Mouse (Mus musculus) right cerebral cortex, postnatal 10 days (tissue): ENCODE data around the gene Gna11.

ENCODE experiments used
- DNase-seq, 2 experiments: peaks; one replicate each; pipeline ENCODE4 v3.0.0; 2021; ENCODE audit warnings: low spot score in 2 of 2

Gene Gna11

DNA sequence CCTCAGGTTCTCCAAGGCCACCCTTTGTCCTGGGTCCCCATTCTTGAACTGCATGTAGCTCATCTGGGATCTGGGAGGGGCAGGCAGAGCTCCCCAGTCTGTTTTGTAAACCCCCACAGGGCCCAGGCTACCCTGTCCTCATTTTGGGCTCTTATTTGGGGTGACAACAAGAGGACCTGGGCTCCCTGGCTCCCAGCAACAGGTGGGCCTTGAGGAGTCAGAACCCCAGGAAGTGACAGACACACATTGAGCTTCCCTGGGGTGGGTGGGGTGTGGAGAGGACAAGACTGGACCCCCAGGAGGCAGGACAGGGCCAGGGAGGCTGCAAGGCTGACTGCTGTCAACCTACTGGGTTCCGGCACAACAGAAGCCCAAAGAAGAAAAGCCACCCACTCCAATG is 1.4 kb downstream of the Gna11 start:
- DNase-seq, result no peak

DNA sequence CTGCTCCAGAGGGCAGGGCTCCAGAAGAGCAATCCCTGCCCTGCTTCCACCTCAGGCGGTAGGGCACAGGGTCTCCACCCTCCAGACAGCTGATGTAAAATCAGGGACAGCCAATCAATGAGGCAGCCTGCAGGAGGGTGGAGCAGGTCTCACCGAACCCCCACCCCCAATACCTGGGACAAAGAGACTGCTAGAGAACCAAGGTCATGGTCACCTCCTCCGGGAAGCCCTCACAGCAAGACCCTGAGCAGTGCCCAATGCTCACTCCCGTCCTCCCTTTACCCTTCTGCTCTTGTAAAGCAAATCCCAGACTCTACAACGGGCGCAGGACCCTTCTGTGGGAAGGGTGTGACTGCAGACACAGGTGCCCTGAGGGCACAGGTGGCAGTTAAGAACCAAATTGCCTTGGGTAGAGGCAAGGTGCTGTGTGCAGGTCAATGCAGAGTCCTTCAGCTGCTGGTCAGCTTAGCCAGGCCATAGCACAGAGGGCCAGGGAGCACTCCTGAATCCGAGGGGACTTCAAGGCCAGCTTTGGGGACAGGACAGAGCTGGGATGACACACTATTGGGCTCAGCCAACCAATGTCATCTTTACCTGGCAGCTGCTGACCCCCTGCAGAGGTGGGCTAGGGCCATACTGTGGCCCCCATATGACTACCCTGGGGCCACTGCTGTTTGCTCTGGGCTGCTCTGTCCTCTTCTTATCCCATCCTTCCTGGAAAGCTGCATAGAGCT is 2.1 kb downstream of the Gna11 start:
- DNase-seq, result no peak

DNA sequence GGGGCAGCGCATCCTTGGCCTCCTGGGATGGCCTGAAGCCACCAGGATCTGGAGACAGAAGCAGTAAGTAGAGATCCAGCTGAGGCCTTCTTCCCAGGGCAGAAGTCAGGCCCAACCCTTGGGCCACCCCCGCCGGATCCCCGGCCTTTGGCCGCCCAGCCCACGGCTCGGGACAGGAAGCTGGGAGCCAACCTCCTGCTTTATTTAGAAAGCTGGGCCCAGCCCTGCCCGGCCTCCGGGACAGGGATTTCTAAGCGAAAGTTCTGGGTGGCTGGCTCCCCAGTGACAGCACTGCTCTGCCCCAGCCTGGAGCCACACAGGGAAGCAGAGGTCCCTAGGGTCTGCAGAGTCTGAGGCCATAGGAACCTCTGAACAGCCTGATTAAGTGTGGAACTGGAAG is 3.2 kb downstream of the Gna11 start:
- DNase-seq, result no peak

DNA sequence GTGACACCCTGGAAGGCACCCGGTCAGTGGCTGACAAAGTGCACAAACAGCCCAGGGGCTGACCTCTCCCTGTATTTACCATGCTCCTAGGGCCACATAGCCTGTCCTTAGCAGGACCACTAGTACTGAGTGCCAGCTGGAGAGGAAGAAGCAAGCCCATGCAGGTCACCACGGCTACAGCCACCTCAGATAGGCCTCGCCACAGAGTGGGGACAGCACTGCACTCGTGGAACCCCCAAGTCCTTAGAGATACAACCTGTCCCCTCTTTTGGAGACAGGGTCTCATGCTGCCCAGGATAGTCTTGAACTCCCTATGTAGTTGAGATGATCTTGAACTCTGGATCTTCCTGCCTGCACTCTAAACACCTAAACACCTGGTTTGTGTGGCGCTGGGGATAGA is 3.6 kb downstream of the Gna11 start:
- DNase-seq, result no peak

DNA sequence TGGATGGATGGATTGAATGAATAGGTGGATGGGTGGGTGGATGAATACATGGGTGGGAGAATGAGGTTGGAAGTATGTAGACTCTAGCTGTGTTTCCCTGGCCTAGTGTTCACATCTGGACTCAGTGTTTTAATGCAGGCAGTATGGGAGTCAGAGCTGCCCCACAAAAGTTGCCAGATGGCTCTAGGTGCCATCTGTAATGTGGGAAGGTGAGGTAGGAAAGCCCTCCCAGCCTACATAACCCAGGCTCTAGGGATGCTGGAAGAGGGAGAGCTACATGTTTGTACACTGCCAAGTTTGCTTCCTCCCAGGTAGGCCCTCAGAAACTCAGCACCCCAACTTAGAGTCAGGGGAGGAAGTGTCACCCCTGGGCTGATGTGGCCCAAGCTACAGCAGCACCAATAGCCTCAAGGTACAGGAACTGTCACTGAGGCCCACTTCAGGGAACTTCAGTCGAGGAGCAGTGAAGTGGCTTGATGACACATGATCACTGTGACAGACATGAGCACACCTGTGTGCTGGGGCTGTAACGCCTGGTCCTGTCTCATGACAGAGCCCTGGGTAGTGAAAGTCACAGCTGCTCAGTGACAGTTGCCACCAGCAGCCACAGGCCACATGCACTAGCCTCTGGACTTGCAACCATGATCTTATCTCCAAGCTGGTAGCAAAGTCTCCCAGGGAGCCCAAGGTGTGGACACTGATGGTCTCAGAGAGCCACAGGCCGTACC is 6.5 kb downstream of the Gna11 start:
- DNase-seq, result no peak

DNA sequence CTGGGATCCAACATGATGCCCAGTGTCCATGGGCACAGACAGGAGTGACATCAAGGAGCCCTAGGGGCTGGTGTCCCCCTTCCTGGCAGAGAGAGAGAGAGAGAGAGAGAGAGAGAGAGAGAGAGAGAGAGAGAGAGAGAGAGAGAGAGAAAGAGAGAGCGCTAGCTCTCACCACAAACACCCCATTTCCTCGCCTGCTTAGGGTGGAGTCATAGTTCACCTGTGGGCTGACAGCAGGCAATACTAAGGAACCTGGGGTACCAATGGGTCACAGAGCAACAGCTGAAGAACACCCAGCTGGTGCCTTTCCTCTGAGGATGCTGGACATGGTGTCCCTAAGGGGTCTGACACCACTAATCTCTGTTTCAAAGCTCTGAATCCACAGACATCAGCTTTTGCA is 7.6 kb downstream of the Gna11 start:
- DNase-seq, result no peak

DNA sequence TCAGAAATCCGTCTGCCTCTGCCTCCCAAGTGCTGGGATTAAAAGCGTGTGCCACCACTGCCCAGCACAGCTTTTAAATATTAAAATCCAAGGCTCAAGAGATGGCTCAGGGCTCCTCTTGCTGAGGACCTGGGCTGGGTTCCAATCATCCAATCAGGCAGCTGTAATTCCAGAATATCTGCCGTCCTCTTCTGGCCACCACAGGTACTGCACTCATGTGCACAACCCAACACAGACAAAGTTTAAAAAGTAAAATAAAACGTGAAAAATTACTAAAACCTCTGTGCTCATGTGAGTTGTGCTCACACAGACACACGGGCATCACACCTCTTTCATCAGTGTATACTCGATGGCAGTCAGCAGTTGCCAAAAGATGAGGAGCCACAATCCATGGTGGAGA is 8.3 kb downstream of the Gna11 start:
- no peak for DNase-seq

DNA sequence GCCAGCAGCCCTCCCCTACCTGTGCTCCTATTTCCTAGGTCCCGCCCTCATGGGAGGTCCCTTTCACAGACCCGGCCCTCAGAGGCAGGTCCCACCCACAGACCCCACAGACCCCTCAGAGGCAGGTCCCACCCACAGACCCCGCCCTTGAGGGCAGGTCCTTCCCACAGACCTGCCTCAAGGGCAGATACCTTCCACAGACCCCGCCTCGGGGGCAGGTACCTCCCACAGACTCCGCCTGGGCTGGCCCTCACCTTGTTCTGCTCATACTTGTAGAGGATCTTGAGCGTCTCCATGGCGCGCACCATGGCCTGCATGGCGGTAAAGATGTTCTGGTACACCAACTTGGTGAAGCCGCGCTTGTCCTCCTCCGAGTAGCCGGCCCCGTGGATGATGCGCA is 10.2 kb downstream of the Gna11 start:
- no peak for DNase-seq

DNA sequence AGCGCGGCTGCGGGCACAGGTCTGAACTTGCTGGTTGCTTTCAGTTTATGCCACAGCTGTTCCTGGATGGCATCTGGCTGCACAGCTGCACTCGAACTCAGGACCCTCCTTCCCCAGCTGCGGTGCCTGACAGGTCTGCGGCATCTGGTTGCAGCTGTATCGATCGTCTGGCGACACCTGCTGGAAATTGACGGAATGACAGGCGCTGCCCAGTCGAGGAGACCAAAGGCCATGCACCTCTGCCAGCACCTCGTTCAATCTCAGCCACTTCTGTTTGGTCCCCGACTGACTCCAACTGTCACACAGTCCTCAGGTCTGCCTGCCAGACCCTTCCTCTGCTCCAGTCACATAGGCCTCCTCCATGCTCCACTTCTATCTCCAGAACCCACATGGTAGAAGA is 18.2 kb downstream of the Gna11 start:
- peak; percentile 64 to 75 for DNase-seq

DNA sequence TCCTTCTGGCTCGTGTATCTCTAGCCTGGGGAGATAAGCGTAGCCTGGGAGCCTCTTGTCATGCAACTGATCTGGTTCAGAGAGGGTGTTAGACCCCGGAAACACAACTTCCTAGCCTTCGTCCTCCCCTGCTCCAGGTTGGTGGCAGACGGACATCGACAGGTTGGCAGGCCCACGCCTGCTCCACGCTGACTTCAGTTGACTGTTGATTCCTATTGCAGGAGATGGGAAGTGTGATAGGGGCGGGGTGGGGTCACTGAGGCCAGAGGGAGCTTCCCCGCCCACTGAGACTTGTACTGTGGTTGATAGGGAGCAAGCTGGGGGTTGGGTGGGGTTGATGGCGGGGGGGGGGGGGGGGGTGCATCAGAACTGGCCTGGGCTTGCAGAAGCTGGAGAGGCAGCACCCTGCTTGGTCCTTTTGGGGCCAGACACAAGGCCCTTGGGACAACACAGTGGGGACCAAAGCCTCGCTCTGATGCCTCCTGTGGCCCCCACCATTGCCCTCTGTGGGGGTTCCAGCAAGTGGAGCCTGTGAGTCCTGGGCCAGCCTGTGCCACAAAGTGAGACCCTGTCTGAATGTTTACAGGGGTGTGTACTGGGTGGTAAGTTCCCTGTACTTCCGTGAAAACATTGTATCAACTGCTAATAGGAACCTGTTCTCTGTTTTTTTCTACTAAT is 19.8 kb downstream of the Gna11 start:
- no peak for DNase-seq

DNA sequence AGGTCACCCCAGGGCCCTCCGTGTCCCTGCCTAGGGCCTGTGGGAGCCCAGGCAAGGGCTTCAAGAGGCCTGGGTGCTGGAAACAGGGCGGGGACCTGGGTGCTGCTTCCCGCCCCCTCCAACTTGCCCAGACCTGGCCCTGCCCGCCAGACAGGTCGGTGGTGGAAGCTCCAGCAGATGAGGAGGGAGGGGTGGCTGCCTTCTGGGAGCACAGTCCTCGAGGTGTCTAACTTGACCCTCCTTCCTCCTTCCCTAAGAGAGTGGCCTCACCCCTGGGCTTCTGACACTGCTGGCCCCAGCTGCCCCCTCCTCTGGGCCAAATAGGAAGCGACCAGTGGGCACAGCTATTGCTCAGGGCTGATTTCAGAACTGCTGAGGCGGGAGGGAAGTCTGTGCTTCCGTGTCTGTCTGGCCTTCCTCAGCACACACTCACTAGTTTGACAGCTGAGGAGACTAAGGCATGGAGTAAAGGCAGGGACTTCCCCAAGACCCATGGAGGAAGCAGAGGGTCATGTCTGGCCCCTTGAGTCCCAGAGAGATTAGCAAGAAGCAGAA is 20.9 kb downstream of the Gna11 start, which contains the start of gene Gna15:
Gene Gna15 (minus strand): TSS at position 175 of the 555 bp plus-strand sequence.
- peak; percentile 60 to 63 for DNase-seq

DNA sequence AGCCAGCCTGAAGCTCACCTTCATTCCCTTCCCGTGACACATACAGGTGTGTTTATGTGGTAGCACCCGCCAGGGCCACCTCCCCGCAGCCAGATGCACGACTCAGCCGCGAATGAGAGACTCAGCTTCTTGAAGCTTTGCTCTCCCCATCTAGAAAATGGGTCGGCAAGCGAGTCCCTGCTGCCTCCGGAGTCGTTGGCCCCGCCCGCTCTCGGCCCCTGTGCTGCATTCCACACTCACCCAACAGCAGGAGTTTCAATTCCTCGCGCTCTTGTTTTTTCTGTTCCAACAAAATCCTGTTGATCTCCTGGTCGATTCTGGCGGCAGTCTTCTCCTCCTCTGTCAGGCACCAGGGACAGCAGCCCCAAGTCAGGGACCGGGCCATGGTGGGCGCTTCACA is 21.4 kb downstream of the Gna11 start:
- DNase-seq, result no peak

DNA sequence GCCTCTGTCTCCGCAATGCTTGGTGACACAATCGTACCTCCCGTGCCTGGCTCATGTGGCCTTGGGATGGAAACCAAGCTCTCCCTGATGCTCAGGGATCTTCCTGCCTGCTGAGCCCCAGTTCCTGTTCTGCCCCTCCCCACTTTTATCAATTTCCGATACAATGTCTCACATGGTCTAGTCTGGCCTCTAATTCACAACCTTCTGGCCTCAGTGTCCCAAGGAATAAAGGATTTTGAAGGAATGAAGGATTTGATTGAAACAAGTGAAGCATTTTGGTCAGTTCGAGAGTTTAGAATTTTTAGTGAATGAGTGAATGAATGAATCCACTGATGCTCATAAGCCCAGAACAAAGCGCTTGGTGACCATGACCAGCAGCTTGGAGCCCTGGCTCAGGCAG is 21.8 kb downstream of the Gna11 start:
- no peak for DNase-seq

DNA sequence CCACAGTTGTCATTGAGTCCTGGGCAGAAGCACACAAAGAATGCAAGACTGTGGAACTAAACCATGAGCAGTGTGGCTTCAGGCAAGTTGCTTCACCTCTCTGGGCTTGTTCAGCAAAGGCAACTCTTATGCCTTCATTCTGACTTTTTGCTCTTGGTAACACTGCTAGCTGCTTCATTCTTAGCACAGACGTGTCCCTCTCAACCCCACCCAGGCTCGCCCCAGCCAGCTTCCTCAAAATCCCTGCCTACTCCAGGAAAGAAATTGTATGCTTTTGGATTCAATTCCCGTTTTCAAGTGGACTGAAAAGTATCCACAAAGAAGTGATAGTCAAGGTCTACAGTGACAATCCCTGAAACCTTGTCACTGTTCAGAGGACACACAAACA is 25.0 kb downstream of the Gna11 start:
- DNase-seq, result no peak

DNA sequence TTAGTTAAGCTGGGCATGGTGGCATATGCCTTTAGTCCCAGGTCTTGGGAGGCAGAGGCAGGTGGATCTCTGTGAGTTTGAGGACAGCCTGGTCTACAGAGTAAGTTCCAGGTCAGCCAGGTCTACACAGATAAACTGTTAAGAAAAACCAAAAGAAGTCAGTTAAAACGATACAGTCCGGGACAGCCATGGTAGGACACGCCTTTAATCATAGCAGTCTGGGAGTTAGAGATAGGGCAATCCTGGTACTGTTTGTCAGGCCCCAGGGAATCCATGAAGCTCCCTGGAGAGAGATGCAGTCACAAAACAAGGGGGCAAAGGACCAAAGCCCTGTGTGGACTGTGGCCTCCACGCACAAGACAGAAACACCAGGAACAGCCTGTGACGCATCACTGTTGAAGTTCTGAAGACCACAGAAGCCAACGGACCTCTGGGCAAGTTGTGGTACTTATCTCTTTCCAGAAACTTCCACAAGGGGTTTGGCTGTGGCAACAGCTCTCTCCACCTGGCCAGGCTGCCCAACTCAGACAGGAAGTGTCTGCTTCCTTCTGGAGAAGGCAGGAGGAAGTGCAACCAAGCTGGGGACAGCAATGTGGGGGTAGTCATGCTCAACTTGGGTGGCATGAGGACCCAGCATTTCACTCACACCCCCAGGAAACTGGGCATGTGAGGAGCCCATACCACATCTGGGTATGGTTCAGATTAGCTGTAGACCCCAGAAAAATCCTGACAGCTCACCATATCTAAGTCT is 25.6 kb downstream of the Gna11 start:
- peak in 1 of 2 experiments; percentile 49 for DNase-seq

DNA sequence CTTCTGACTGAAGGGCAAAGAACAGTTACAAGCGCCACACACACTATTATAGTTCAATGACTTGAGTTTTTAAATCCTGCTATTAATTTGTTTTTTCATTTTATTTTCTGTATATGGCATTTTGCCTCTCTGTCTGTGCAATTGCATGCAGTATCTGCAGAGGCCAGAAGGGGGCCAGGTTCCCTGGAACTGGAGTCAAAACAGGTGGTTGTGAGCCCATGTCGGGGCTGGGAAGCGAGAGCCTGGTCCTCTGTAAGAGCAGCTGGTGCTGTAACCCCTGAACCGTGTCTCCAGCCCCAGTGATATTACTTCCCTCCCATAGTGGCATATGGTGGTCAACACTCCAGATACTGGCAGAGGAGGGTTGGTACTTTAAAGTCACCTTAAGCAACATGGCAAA is 26.4 kb downstream of the Gna11 start:
- peak; percentile 61 to 74 for DNase-seq

DNA sequence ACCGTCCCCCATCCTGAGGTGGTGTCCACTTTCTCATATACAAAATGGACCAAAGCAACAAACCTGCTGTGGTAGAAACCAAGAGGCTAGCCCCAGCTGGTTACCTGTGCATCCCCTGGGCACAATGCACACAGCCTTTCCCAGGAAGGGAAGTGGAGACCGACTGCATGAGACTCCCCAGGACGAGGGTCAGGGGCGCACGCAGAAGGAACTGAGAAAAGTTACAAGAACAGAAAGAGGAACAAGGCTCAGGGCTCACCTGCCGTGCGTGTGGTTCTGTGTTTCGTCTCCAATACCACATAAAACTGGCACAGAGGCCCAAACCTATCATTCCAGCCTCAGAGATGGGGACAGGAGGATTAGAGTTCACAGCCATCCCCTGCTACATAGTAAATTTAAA is 27.8 kb downstream of the Gna11 start:
- DNase-seq, result no peak

DNA sequence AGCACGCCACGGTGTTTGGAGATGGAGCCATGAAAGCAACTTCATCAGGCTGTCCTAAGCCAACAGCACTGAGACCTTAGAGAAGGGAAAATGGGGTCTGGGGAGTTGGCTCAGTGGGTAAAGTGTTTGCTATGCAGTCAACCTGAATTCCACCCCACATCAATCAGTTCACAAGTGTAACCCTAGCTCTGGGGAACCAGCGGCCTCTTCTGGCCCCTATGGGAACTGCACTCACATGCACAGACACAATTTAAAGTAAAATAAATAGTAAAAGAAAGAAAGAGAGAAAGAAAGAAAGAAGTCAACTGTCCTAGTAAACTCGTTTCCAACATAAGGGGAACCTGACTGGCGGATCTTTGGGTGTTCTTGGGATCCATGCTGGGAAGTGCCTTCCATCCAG is 31.2 kb downstream of the Gna11 start:
- no peak for DNase-seq

DNA sequence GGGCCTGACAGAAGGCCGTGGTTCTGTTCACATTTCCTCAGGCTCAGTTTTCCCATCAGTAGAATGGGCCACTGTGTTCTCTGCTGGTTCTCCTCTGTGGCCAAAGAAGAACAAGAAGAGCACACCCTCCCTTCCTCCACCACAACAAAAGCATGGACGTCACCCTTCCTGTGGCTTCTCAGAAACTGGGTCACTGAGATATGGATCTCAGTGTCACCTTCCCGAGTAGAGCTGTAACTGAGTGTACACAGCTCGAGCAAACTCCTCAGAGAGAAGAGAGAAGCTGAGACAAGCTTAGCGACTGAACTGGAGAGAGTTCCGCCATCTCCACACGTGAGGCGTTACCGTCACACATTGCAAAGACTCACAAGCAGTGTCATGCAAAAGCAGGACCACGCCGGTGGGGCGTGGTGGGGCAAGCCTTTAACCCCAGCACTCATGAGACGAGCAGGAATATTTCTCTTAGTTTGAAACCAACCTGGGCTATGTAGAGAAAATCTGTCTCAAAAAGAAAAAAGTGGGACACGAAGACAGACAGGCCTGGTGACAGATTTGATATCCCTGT is 34.7 kb downstream of the Gna11 start:
- DNase-seq, result no peak

DNA sequence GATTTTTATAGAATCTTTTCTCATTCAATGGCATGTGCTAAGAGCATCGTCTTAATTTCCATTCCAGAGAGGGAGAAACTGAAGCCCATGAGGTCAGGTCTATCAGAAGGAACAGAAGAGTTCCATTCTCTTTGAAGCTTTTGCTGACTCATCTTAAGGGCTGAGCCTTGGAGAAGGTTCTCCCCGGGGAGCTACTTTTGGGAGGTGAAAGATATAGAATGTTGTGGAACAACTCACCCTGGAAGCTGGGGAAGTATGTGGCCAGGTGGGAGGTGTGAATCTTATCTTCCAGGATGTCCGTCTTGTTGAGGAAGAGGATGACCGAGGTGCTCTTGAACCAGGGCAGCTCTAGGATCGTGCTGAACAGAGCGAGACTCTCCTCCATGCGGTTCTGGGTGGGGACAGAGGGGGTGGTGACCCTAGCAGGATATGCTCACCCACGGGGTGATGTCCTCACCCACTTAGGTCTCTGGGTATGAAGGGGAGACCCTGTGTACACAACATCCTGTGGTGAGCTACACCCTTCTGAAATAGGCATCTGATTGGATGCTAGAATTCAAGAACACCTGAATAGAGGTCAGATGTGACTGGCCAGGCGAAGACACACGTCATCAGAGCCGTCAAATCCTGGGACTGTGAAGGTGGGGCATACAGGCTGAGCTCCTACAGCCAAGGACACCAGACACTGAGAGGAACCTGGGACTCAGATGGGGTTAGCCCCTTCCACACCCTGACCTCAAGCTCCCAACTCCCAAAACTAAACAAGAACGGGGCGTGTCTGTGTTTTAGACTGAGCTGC is 37.1 kb downstream of the Gna11 start:
- no peak for DNase-seq

DNA sequence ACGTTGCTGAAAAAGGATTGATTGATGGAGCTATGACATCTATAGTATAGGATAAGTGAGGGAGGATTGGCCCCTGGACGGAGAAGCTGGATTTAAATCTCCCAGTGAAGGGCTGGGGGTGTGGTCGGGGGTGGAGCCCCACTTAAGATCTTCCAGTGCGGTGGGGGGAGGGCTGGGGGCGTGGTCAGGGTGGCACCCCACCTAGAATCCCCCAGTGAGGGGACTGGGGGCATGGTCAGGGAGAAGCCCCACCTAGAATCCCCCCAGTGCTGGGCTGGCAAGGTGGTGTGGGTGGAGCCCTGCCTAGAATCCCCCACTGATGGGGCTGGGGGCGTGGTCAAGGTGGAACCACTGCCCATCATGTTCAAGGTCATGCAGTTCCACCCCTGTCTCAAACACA is 37.9 kb downstream of the Gna11 start:
- no peak for DNase-seq
